Mouse (Mus musculus): ENCODE measurements around the gene Rapgef3.

The Rapgef3 gene

GRCm38 (mm10) chr15:97767280-97768186 lies at the start of gene Rapgef3:
Rapgef3 (minus strand) TSS chr15:97767972.
- peak; percentile 90 to 92 for DNase-seq

- no peak for DNase-seq
Measured at GRCm38 (mm10) chr15:97816199-97816994, 48.6 kb upstream of the Rapgef3 start.

- no peak for DNase-seq
Measured at GRCm38 (mm10) chr15:97815254-97815653, 47.5 kb upstream of the Rapgef3 start.

GRCm38 (mm10) chr15:97814703-97815102 lies 46.9 kb upstream of the Rapgef3 start:
- no peak for DNase-seq

GRCm38 (mm10) chr15:97813452-97814204 lies 45.9 kb upstream of the Rapgef3 start:
- DNase-seq = no peak

- DNase-seq = no peak
Measured at GRCm38 (mm10) chr15:97812875-97813274, 45.1 kb upstream of the Rapgef3 start.

- no peak for DNase-seq
Measured at GRCm38 (mm10) chr15:97812126-97812525, 44.4 kb upstream of the Rapgef3 start.

- DNase-seq = no peak
Measured at GRCm38 (mm10) chr15:97811307-97811706, 43.5 kb upstream of the Rapgef3 start.

- no peak for DNase-seq
Measured at GRCm38 (mm10) chr15:97810399-97810798, 42.6 kb upstream of the Rapgef3 start.

GRCm38 (mm10) chr15:97809942-97810341 lies 42.2 kb upstream of the Rapgef3 start:
- DNase-seq = peak in 1 of 2 experiments; percentile 26

- no peak for DNase-seq
Measured at GRCm38 (mm10) chr15:97809206-97809605, 41.4 kb upstream of the Rapgef3 start.

- DNase-seq = no peak
Measured at GRCm38 (mm10) chr15:97808532-97808931, 40.8 kb upstream of the Rapgef3 start.

- DNase-seq = no peak
Measured at GRCm38 (mm10) chr15:97807867-97808266, 40.1 kb upstream of the Rapgef3 start.

- no peak for DNase-seq
Measured at GRCm38 (mm10) chr15:97802575-97802974, 34.8 kb upstream of the Rapgef3 start.

- DNase-seq = peak in 1 of 2 experiments; percentile 14
Measured at GRCm38 (mm10) chr15:97801811-97802210, 34.0 kb upstream of the Rapgef3 start.

- peak in 1 of 2 experiments; percentile 28 for DNase-seq
Measured at GRCm38 (mm10) chr15:97800853-97801252, 33.1 kb upstream of the Rapgef3 start.

- peak in 1 of 2 experiments; percentile 16 for DNase-seq
Measured at GRCm38 (mm10) chr15:97799446-97799845, 31.7 kb upstream of the Rapgef3 start.

- DNase-seq = peak in 1 of 2 experiments; percentile 17
Measured at GRCm38 (mm10) chr15:97798134-97798533, 30.4 kb upstream of the Rapgef3 start.

- peak in 1 of 2 experiments; percentile 18 for DNase-seq
Measured at GRCm38 (mm10) chr15:97796674-97797310, 29.0 kb upstream of the Rapgef3 start.

GRCm38 (mm10) chr15:97795559-97796235 lies 27.9 kb upstream of the Rapgef3 start:
- DNase-seq = peak in 1 of 2 experiments; percentile 13

- DNase-seq = peak in 1 of 2 experiments; percentile 36
Measured at GRCm38 (mm10) chr15:97794268-97794667, 26.5 kb upstream of the Rapgef3 start.

All from thymus, postnatal 36 days (tissue).